Mouse (Mus musculus): ENCODE results near the gene Timp4. TPM values are rescaled to one million over a fixed set of nuclear protein-coding genes. Genes with fewer than 3 reads are reported as not detected.

The Timp4 gene
- total RNA-seq, 1 experiment from 2014 or later = not detected

- ATAC-seq (replicated peaks; ENCODE audit: low read depth, poor library complexity, severe bottlenecking) = no peak
Observed at GRCm38 (mm10) chr6:115210187-115210586, 41.8 kb downstream of the Timp4 start.

- ATAC-seq (replicated peaks; ENCODE audit: low read depth, poor library complexity, severe bottlenecking) = no peak
Observed at GRCm38 (mm10) chr6:115203029-115203428, 49.0 kb downstream of the Timp4 start.

GRCm38 (mm10) chr6:115200753-115201152 is 51.3 kb downstream of the Timp4 start:
- no peak for ATAC-seq (replicated peaks; ENCODE audit: low read depth, poor library complexity, severe bottlenecking)

Other genes starting within 250 kb of the Timp4 start
- gene Tamm41, start 214.3 kb downstream of the Timp4 start, total RNA-seq (2017) = 61.3 and 68.6 TPM in 2 replicates
- not detected in 2 replicates for gene Syn2, start 117.3 kb downstream of the Timp4 start, total RNA-seq (2017)
- gene Gm17482, start 24.9 kb downstream of the Timp4 start, total RNA-seq (2017) = not detected in 2 replicates
- gene Pparg, start 108.7 kb upstream of the Timp4 start, total RNA-seq (2017) = 1.5 TPM in 1 of 2 replicates, not detected in the other

All from common myeloid progenitor, adult 5-6 weeks (primary cell).